Mouse (Mus musculus): ENCODE data around the gene Sh3bgrl. TPM values are rescaled to one million over a fixed set of nuclear protein-coding genes. Genes with fewer than 3 reads are reported as not detected.

Sh3bgrl gene
- polyA plus RNA-seq, 1 experiment from 2014 or later, result 210 TPM

- no peak for ATAC-seq (ENCODE audit: low read depth)
- WGBS, result 73% methylated on average over 1 of the region's 1 CpGs
These were observed 46.2 kb downstream of the Sh3bgrl start for GRCm38 (mm10) chrX:109141337-109141870.

GRCm38 (mm10) chrX:109142281-109142680 lies 47.1 kb downstream of the Sh3bgrl start:
- Histone ChIP-seq H3K4me2 (ENCODE audit: low read depth, low read length) (no peak overlapping the region), H3K9me3 (ENCODE audit: control insufficient read depth, low read length) (no peaks in the 10 kb centered on the region), H3K36me3 (ENCODE audit: control insufficient read depth, insufficient read depth, low read length) (no peaks in the 10 kb centered on the region), H3K4me3 (ENCODE audit: low read depth, low read length) (no peak overlapping the region), H3K27ac (ENCODE audit: low read depth, low read length) (no peak overlapping the region), H3K27me3 (ENCODE audit: control insufficient read depth, insufficient read depth, low read length) (no peaks in the 10 kb centered on the region), H3K4me1 (ENCODE audit: control insufficient read depth, insufficient read depth, low read length) (peaks cover 3% of the 10 kb centered on the region; the same call in 1 of the 2 replicates), H3K9ac (replicated peaks; ENCODE audit: low read depth, low read length) (no peak overlapping the region)
- no peak for ATAC-seq (ENCODE audit: low read depth)
- 81% methylated on average over 4 of the region's 4 CpGs for WGBS

More at GRCm38 (mm10) chrX:109141337-109141870, 46.2 kb downstream of the Sh3bgrl start:
- no peak overlapping the region for H3K27ac ChIP-seq (ENCODE audit: low read depth, low read length)
- no peaks in the 10 kb centered on the region for H3K36me3 ChIP-seq (ENCODE audit: control insufficient read depth, insufficient read depth, low read length)
- H3K4me2 ChIP-seq (ENCODE audit: low read depth, low read length), result no peak overlapping the region
- no peaks in the 10 kb centered on the region for H3K9me3 ChIP-seq (ENCODE audit: control insufficient read depth, low read length)
- peaks cover 3% of the 10 kb centered on the region; the same call in 1 of the 2 replicates for H3K4me1 ChIP-seq (ENCODE audit: control insufficient read depth, insufficient read depth, low read length)
- H3K9ac ChIP-seq (replicated peaks; ENCODE audit: low read depth, low read length), result no peak overlapping the region
- no peaks in the 10 kb centered on the region for H3K27me3 ChIP-seq (ENCODE audit: control insufficient read depth, insufficient read depth, low read length)
- H3K4me3 ChIP-seq (ENCODE audit: low read depth, low read length), result no peak overlapping the region

DNA sequence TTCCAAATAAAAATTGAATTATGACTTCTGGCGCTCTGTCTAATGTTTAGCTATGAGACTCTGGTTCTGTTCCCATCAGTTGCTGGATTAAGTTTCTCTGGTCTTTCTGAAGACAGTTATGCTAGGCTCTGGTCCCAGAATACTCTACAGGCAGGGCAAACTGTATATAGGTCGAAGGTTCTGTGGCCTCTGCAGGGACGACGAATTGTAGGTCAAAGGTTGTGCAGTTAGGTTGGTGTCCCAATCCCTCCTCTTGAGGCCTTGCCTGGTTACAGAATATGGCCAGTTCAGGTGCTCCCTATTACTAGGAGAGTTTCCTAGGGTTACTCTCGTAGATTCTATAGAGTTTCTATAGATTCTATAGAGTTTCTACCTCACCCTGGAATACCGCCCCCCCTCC lies 50.6 kb downstream of the Sh3bgrl start:
- 89% methylated on average over 6 of the region's 6 CpGs for WGBS
- no peak for ATAC-seq (ENCODE audit: low read depth)
- Histone ChIP-seq H3K9ac (replicated peaks; ENCODE audit: low read depth, low read length) (no peak overlapping the region), H3K9me3 (ENCODE audit: control insufficient read depth, low read length) (no peaks in the 10 kb centered on the region), H3K27ac (ENCODE audit: low read depth, low read length) (no peak overlapping the region), H3K27me3 (ENCODE audit: control insufficient read depth, insufficient read depth, low read length) (no peaks in the 10 kb centered on the region), H3K4me1 (ENCODE audit: control insufficient read depth, insufficient read depth, low read length) (peaks cover 3% of the 10 kb centered on the region; the same call in 1 of the 2 replicates), H3K4me3 (ENCODE audit: low read depth, low read length) (no peak overlapping the region), H3K36me3 (ENCODE audit: control insufficient read depth, insufficient read depth, low read length) (no peaks in the 10 kb centered on the region), H3K4me2 (ENCODE audit: low read depth, low read length) (no peak overlapping the region)

DNA sequence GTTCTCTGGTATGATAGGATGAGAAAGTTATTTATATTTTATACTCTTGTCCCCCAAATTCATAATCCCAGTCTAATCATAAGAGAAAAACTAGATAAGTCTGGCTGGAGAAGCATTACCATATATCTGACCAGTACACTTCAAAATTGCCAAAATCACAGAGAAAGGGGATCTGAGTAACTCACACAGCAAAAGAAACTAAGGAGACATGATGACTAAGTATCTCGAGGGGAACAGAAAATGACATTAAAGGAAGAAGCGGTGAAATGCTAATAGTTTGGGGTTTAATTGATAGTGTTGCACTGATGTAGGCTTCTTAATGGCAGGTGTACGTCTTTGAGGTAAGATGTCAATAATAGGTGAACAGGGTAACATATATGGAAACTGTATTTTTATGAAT lies 51.9 kb downstream of the Sh3bgrl start:
- Histone ChIP-seq H3K36me3 (ENCODE audit: control insufficient read depth, insufficient read depth, low read length) (no peaks in the 10 kb centered on the region), H3K27me3 (ENCODE audit: control insufficient read depth, insufficient read depth, low read length) (no peaks in the 10 kb centered on the region), H3K9ac (replicated peaks; ENCODE audit: low read depth, low read length) (no peak overlapping the region), H3K27ac (ENCODE audit: low read depth, low read length) (no peak overlapping the region), H3K4me3 (ENCODE audit: low read depth, low read length) (no peak overlapping the region), H3K9me3 (ENCODE audit: control insufficient read depth, low read length) (no peaks in the 10 kb centered on the region), H3K4me1 (ENCODE audit: control insufficient read depth, insufficient read depth, low read length) (no peaks in the 10 kb centered on the region), H3K4me2 (ENCODE audit: low read depth, low read length) (no peak overlapping the region)
- ATAC-seq (ENCODE audit: low read depth), result no peak
- 97% methylated on average over 3 of the region's 3 CpGs for WGBS

GRCm38 (mm10) chrX:109151228-109151627 lies 56.1 kb downstream of the Sh3bgrl start:
- 95% methylated on average over 2 of the region's 2 CpGs for WGBS
- H3K9me3 ChIP-seq (ENCODE audit: control insufficient read depth, low read length), result no peaks in the 10 kb centered on the region
- H3K4me3 ChIP-seq (ENCODE audit: low read depth, low read length), result no peak overlapping the region
- H3K27ac ChIP-seq (ENCODE audit: low read depth, low read length), result no peak overlapping the region
- H3K27me3 ChIP-seq (ENCODE audit: control insufficient read depth, insufficient read depth, low read length), result no peaks in the 10 kb centered on the region
- no peak for ATAC-seq (ENCODE audit: low read depth)
- H3K36me3 ChIP-seq (ENCODE audit: control insufficient read depth, insufficient read depth, low read length), result no peaks in the 10 kb centered on the region
- no peaks in the 10 kb centered on the region for H3K4me1 ChIP-seq (ENCODE audit: control insufficient read depth, insufficient read depth, low read length)
- H3K9ac ChIP-seq (replicated peaks; ENCODE audit: low read depth, low read length), result no peak overlapping the region
- no peak overlapping the region for H3K4me2 ChIP-seq (ENCODE audit: low read depth, low read length)

DNA sequence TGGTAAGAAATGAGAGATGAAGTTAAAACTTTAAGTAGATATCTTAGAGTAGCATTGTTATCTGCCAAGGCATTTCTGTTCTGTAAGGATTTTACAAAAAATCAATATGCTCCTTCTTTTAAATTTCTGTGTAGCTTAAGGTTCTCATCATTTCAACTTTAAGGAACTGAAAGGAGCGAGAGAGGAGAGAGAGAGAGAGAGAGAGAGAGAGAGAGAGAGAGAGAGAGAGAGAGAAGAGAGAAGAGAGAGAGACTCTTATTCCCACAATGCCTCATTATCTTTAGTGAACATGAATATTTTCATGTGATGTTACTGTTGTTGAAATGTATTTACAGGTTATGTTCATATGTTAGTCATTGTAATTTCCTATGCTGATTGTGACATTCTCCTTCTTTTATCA lies 65.2 kb downstream of the Sh3bgrl start:
- Histone ChIP-seq H3K4me3 (ENCODE audit: low read depth, low read length) (no peak overlapping the region), H3K4me1 (ENCODE audit: control insufficient read depth, insufficient read depth, low read length) (no peaks in the 10 kb centered on the region), H3K27me3 (ENCODE audit: control insufficient read depth, insufficient read depth, low read length) (no peaks in the 10 kb centered on the region), H3K36me3 (ENCODE audit: control insufficient read depth, insufficient read depth, low read length) (no peaks in the 10 kb centered on the region), H3K9ac (replicated peaks; ENCODE audit: low read depth, low read length) (no peak overlapping the region), H3K4me2 (ENCODE audit: low read depth, low read length) (no peak overlapping the region), H3K9me3 (ENCODE audit: control insufficient read depth, low read length) (no peaks in the 10 kb centered on the region), H3K27ac (ENCODE audit: low read depth, low read length) (no peak overlapping the region)
- 100% methylated on average over 1 of the region's 1 CpGs for WGBS
- no peak for ATAC-seq (ENCODE audit: low read depth)

DNA sequence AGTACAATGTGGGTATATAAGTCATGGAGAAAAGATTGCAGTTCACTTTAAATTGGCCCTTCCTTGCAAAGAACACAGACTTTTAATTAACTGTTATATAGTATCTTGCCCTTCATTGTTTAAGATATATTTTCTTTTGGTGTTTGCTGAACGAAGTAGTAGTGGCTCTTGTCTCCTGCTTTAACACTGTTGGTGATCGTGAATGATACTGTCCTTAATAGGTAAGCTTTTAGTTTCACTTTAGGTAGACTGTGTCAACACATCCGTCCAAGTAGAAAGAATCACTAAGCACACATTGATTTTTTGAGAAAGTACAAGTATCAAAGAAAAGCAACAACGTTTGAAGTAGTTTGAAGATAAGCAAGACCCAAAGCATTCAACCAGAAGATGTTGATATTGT lies 65.7 kb downstream of the Sh3bgrl start:
- 79% methylated on average over 4 of the region's 4 CpGs for whole genome bisulfite sequencing
- Histone ChIP-seq H3K36me3 (ENCODE audit: control insufficient read depth, insufficient read depth, low read length) (no peaks in the 10 kb centered on the region), H3K4me3 (ENCODE audit: low read depth, low read length) (no peak overlapping the region), H3K27ac (ENCODE audit: low read depth, low read length) (no peak overlapping the region), H3K4me1 (ENCODE audit: control insufficient read depth, insufficient read depth, low read length) (no peaks in the 10 kb centered on the region), H3K9me3 (ENCODE audit: control insufficient read depth, low read length) (no peaks in the 10 kb centered on the region), H3K27me3 (ENCODE audit: control insufficient read depth, insufficient read depth, low read length) (no peaks in the 10 kb centered on the region), H3K9ac (replicated peaks; ENCODE audit: low read depth, low read length) (no peak overlapping the region), H3K4me2 (ENCODE audit: low read depth, low read length) (no peak overlapping the region)
- ATAC-seq (ENCODE audit: low read depth), result no peak

- H3K4me3 ChIP-seq (ENCODE audit: low read depth, low read length), result no peak overlapping the region
- H3K9me3 ChIP-seq (ENCODE audit: control insufficient read depth, low read length), result no peaks in the 10 kb centered on the region
- H3K36me3 ChIP-seq (ENCODE audit: control insufficient read depth, insufficient read depth, low read length), result no peaks in the 10 kb centered on the region
- no peak overlapping the region for H3K9ac ChIP-seq (replicated peaks; ENCODE audit: low read depth, low read length)
- no peak overlapping the region for H3K4me2 ChIP-seq (ENCODE audit: low read depth, low read length)
- no peaks in the 10 kb centered on the region for H3K4me1 ChIP-seq (ENCODE audit: control insufficient read depth, insufficient read depth, low read length)
- 84% methylated on average over 2 of the region's 2 CpGs for WGBS
- no peaks in the 10 kb centered on the region for H3K27me3 ChIP-seq (ENCODE audit: control insufficient read depth, insufficient read depth, low read length)
- no peak for ATAC-seq (ENCODE audit: low read depth)
- H3K27ac ChIP-seq (ENCODE audit: low read depth, low read length), result no peak overlapping the region
These were observed 79.9 kb downstream of the Sh3bgrl start for GRCm38 (mm10) chrX:109175038-109175437.

DNA sequence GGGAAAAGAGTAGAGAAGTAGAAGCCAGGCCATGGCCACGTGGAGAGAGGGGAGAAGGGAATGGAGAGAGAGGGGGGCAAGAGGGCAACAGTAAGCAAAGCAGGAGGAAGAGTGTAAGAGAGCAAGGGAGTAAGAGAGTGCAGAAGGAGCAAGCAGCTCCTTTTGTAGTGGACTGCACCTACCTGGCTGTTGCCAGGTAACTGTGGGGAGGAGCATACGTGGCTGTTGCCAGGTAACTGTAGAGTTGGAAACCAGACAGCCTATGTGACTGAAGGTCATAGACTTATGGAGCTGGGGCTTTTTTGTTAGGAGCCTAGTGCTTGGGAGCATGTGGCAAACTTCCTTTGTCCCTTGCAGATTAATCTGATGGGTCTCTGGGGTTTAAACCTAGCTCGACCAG lies 80.3 kb downstream of the Sh3bgrl start:
- WGBS, result 35% methylated on average over 3 of the region's 3 CpGs

More for the DNA sequence above, 80.3 kb downstream of the Sh3bgrl start:
- no peak overlapping the region for H3K9ac ChIP-seq (replicated peaks; ENCODE audit: low read depth, low read length)
- H3K4me2 ChIP-seq (ENCODE audit: low read depth, low read length), result no peak overlapping the region
- no peak overlapping the region for H3K27ac ChIP-seq (ENCODE audit: low read depth, low read length)
- H3K36me3 ChIP-seq (ENCODE audit: control insufficient read depth, insufficient read depth, low read length), result no peaks in the 10 kb centered on the region
- H3K27me3 ChIP-seq (ENCODE audit: control insufficient read depth, insufficient read depth, low read length), result no peaks in the 10 kb centered on the region
- no peak overlapping the region for H3K4me3 ChIP-seq (ENCODE audit: low read depth, low read length)
- ATAC-seq (ENCODE audit: low read depth), result no peak
- H3K9me3 ChIP-seq (ENCODE audit: control insufficient read depth, low read length), result no peaks in the 10 kb centered on the region
- H3K4me1 ChIP-seq (ENCODE audit: control insufficient read depth, insufficient read depth, low read length), result no peaks in the 10 kb centered on the region

Measured in neural tube, embryonic 14.5 days (tissue).